Mouse (Mus musculus) lung, postnatal 0 days (tissue): ENCODE data around the gene Mctp2.
A peak's percentile ranks its signal among the peaks of the same experiment; 100 is the strongest.

Experiments used
- CTCF ChIP-seq: IDR thresholded peaks from 2 replicates; pipeline ENCODE4 v1.5.1; 2016; ENCODE audit warnings: antibody characterized with exemption, mild to moderate bottlenecking
- EP300 ChIP-seq: IDR thresholded peaks from 2 replicates; pipeline ENCODE4 v1.6.1; 2016; ENCODE audit warnings: antibody characterized with exemption, mild to moderate bottlenecking, control low read depth

DNA sequence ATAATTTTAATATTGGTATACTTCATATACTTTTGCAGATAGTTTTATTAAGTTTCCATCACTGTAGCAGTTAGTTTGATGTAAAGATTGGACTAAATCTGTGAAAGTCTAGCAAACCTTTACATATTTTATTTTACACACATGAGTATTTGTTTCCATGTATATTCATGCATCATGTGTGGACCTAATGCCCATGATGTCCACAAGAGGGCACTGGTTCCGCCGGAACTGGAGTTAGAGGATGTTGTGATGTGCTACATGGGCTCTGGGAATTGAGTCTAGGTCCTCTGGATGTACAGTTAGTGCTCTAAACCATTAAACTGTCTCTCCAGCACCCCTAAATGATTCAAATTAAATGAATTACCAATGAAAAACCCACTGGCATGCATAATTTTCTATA is 37.3 kb upstream of the Mctp2 start:
- peak; percentile 48 for TF ChIP-seq CTCF
- TF ChIP-seq EP300 = no peak
